Mouse (Mus musculus) cerebellum, adult 9-10 months (tissue): ENCODE measurements at regions not wholly inside any gene's neighbourhood (a gene's known extent, or its start where the extent isn't known, plus 50 kb on each side); places are given as distances from the start of the nearest gene placed in this dataset.

Experiments used
- DNase-seq: peaks from one replicate; pipeline ENCODE4 v3.0.0; 2022

DNA sequence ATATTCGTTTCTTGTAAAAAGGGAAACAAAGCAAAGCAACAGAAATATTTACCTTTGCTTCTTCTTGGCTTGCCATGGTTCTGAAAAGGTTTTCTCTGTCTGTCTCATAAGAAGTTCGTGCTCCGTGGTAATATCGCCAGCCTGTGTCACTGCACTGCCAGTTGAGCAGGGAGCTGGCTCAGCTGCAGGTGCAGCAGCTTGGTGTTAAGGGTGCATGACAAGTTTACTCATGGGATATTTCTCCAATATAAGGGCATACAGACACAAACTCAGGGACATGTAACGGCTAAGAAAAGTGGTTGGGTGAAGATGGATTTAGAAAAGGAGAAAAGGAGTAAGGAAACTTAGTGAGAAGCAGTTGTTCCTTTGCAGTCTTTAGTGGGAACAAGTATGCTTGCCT is 533.5 kb upstream of the Zic4 start:
- peak; percentile 31 for DNase-seq

DNA sequence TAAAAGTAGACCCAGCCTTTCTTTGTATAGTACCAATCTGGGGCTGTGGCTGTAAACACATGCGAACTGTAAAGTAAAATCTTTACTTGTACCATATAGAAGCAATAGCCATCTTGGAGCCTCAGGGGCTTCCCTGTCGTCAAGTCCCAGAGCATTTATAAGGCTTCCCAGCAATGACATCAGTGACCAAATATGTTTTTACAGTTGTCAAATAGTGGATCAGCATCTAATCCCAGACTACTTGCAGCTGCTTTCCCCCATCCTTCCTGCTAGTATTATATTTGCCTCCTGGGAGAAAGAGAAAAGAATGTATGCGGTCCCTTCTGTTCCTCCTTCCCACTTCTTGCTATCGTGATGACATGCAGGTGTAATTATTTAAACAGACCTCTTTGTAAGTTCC is 531.5 kb upstream of the Zic4 start:
- DNase-seq, result no peak

DNA sequence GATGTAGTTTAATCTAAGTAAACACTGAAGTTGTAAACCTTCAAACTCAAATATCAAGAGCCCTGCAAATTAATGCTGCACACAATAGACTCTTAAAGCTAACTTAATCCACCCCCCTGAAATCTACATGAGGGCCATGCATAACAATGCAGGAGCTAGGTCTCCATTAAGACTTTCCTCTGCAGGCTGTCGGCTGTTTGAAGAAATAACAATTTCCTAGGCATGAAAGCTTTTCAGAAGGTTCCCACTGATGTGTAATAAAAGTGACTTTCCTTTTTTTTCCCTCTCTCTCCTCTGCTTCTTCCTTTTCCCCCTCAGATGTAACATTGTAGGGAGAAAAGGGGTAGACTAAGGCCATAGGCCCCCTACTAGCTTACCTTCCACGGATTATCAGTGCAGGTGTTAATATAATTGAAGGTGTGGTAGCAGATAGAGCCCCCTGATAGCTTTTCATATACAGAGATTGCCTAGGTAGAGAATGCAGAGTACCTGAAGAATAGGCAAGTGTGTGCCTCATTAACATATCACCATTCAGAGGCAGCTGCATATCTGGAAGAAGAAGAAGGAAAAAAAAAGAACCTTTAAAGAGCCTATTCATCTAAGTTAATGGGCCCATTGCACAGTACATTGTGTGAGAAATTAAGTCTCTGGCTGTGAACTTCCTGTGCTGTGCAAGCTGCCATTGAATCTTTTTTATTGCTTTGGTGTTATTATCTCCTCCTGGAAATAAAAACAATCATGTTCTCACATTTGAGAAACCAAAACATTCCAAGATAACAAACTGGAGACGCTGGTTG is 528.3 kb upstream of the Zic4 start:
- no peak for DNase-seq

DNA sequence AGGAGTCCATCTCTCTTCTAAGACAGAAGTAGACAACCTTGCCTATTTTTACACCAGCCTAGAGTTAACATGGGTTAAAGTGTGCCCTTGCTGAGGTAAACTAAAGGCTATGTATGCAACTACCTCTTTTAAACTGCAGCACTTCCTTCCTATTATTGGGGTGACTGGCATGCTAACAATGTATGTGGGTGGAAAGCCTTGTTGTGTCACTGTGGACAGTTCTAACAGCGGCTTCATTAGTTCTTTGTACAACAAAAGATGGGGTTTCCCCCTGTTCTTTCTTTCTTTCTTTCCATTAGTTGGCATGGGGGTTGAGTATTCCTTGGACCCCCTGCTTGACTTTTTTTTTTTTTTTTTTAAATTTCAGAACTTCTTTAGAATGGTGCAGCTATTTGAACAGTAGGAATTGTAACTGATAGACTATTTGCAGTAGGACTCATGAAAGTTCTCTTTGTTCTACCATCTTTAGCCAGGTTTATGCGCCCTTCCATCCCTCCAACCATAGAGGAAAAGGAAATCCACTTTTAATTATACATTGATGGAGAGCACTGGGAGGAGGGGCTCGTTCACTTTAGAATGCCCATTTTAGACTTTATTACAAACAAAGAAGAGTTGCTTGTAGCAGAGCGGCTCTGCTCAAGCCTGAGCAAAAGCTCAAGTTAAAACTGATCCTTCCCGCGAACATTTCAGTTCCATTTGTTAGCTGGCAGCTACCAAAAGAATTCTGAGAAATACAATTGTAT is 523.9 kb upstream of the Zic4 start:
- no peak for DNase-seq

DNA sequence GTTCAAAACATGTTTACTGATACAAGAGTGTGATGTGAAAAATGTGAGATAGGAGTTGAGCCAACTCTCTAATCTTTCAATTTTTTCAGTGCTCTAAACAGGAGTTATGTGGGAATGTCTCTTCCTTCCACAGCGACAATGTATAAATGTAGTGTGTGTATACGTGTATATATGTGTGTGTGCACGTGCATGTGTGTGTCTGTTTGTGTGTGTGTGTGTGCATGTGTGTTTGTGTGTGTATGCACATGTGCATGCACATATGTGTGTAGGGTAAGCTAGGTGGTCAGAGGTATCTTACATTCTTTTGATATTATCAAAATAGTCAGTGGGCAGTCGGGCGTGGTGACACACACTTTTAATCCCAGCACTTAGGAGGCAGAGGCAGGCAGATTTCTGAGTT is 511.2 kb upstream of the Zic4 start:
- DNase-seq, result no peak

DNA sequence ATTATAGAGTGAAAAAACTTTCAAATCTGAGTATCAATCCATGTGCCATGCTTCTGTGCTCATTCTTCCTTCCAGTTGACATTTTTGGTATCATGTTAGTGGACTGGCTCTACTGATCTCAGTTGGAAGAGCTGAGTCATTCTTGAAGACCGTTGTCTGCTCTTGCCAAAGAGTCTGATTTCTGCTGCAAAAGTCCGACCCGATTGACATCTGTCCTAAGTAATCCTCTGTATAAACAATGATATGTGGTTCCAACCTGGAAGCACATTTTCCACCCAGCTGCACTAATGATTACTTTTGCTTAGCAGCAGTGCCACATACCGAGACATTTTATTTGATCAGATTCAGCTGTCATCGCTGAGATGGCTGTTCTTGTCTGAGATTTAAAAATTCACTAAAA is 490.6 kb upstream of the Zic4 start:
- DNase-seq, result no peak

DNA sequence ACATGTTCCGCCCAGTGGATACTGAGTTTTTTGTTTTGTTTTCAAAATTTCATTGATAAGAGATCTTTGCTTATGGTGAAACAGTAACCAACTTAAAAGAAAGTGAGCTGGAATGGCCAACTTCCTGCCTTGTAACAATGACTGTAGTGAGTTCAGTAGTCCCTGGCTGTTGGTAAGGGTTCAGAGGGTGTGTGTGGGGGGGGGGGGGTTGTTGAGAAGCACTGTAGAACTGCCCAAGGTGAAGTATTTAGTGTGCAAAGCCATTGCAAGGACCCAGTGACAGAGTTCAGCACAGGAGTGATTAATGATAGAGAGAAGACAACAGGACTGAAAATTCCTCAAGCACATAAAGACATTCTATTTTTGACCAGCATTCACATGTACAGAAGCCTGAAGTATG is 477.7 kb upstream of the Zic4 start:
- no peak for DNase-seq

DNA sequence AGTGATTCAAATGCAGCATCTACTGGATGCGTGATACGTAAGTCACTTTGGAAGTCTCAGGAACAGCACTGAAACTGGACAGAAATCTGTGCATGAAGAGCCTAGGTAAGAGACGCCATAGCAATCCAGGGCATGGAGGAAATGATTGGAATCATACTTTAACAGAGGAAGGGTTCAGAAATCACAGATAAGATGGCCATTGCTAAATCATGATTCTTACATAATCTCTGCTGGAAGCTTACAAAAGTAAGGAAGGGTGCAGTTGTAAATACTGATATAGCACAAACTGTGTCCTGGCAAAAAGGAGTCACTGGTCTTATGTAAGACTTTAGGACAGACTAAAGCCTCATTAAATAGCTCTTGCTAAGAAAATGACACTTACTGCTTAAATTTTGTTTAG is 474.8 kb upstream of the Zic4 start:
- no peak for DNase-seq

DNA sequence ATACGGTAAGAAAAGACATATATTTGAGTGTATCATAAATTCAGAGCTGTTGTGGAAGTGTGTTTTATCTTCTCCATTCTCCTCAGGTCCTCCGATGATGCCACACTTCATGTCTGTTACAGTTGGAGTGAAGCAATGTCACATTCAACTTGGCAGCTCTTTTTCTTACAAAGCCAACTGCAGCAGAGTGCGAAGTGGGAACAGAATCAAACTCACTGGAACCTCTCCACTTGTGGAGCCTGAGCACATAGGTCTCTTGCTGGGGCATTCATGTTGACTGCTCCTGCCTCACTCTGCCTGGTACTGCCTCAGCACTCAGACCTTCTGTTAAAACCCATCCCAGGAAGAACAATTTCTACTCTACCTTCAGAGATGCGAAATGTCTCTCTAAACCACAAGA is 471.4 kb upstream of the Zic4 start:
- peak; percentile 4 for DNase-seq

DNA sequence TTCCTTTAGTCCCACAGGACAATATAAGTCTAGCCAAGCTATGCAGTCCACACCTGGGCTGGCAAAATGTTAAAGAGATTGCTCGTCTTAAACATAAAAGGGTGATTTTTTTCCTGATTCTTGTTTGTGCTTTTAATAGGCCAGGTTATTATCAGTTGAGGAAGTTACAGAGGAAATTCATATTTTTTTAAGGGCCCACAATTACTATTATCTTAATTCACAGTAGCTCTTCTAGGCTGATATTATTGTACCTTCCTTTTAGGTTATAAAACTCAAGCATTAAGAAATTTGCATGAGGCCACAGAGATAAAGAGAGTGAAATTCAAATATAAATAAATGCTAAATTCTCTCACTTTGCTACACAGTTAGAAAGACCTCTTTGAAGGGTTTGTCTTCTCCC is 469.4 kb upstream of the Zic4 start:
- no peak for DNase-seq

DNA sequence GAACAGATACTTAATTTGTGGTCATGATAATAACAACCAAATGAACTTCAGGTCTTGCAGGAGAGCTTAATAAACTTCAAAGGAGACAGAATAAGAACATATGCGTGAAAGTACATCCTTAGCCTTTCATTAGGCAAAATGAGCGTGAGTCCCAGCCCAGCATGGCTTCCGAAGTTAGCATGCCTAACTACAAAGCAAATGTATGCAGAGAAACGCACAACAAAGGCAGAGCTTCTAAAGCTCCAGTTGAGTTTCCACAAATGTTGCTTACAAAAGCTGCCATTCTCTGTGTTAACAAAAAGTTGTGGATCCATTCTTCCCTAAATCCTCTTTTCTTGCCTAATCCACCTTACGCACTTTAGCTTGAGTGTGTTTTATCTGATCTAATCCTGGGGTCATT is 458.7 kb upstream of the Zic4 start:
- DNase-seq, result no peak

DNA sequence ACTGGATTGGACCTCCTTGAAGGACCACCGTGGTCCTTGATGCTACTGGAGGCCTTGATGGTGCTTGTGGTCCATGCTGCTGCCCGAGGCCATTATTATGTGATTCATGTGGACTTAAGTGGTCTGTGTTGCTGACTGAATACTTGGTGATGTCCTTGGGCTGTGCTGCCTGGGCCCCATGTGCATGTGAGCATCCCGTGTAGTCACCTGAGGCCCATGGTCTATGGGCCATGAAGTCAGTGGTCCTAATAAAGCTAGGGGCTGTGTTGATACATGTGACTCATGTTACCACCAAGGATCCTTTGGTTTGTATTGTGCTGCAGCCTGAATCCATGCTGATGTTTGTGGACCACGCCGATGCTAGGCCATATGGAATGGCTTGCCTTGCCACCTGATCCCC is 456.1 kb upstream of the Zic4 start:
- DNase-seq, result no peak

DNA sequence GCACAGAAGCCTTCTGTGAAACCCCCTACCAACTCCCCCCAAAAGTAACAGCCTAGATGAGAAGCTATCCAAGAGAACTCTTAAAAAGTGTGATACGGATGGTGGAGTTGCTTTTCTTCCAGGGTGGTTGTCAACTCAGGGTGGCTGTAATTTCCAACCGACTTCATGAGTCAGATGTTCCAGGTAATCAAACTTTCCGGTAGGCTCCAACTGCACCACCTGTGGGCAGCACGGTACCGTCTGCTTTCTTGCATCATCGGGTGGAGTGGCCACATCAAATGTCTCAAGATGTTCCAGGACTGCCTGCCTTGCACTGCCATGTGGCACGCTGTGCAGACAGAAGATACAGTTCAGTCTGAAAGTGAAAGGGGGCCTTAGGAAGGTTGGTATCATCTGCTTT is 455.5 kb upstream of the Zic4 start:
- no peak for DNase-seq

DNA sequence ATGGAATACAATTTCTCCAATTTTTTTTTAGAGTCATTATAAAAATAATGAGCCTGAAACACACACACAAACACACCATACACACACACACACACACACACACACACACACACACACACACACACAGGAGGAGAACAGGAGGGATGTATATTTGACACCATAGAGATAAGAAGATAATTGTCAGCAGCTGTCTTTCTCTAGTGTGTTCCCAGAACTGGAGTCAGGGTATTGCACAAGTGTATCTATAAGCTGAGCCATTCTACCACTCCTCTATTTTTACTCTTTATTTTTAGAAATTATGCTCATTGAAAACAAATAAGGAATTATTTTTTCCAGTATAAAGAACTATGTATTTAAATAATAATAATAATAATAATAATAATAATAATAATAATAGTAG is 407.6 kb upstream of the Zic4 start:
- no peak for DNase-seq

DNA sequence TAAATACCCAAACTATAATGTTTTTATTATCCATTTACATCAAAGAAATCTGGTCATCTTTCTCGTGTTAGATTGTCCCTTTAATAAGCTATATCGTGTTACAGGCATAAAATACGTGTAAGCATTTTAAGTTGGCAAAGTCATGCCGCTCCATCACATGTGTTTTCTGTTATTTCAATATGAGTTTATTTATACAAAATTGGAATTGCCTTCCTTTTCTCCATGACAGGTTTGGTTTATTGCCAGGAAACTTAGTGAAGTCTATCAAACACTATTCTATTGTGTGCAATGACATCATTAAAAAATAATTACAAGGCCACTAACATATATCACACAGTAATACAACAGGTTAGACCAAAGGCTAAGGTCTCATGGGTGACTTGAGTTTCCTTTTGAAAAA is 400.8 kb upstream of the Zic4 start:
- DNase-seq, result no peak

DNA sequence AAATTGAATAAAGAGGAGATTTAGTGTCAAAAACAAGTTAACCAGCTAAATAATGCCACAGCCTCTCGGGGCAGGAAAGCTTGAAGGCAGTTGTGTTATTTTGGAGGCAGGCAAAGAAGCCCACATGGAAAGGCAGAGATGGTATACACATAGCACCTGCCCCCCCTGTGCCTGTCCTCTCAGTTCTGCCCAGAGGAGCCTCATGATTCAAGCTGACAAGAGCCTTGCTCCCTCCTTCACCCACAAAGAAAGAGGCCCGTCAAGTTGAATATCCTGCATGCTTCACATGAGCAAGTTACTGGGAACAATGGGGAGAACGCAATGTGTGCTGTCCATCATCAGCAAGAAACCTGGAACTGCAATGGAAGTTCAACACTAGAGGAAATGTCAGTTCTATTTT is 398.2 kb upstream of the Zic4 start:
- no peak for DNase-seq

DNA sequence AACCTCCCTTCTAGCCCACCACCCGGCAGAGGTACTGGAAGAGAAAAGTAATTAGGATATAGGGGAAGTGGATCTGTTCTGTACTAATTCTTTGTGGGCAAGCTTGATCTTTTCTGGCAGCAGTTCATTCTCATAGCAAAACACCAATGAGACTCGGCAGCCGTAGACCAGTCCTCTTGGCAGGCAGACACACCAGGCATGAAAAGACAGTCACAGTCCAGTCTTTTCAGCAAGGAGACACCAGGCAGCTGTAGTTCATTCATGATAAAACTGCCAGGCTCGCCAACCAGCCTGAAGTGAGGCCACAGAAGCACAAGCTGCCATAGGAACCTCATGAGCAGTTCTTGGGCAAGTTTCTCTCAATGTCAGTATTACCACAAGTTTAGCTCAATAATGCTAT is 383.5 kb upstream of the Zic4 start:
- no peak for DNase-seq

DNA sequence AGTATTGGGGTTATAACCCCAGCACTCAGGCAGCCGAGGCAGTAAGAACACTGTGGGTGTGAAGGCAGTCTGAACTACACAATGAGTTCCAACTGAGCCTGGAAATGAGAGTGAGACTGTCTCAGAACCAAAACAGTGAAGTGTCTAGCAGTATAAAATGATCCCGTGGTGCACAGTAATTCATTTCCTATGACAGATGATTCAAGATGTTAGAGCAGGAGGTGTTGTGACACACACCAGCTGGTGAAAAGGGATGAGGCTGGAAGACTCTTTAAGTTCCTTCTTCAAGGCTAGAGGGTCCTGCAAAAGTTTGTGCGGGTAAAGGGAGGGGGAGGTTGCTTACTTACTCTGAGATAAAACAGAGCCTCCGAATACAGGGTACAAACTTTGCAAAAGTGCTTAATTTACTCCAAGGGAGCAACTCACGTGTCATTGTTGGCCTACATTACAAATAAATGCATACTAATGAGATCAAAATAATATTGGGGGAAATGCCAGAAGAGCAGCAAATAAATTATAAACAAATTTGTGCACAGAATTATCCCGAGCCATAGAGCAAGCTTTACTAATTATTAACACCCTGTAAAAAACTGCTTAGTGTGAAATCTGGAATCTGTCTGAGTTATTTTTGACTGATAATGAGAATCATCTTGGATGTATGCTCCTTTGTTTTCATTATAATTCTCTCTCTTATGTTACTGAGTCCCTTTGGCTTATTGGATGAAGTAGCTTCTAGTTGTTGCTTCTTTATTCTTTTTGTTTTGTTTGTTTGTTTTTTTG is 382.0 kb upstream of the Zic4 start:
- no peak for DNase-seq

DNA sequence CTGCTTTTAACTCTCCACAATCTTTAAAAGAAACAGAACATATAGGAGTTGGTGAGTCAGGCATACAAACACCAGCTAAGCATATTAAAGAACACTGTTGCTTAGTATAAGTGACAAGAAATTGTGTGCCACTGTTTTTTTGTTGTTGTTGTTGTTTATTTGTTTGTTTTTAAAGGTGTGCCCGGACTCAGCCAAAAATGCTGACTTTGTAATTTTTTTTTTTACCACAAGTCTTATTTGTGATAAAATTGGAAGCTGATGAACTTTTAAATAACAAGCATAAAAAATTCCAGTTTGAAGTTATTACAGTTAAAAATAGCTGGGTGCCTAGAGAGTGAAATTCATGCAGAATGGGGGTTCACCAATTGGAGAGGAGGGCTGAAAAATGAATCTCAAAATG is 363.0 kb upstream of the Zic4 start:
- no peak for DNase-seq

DNA sequence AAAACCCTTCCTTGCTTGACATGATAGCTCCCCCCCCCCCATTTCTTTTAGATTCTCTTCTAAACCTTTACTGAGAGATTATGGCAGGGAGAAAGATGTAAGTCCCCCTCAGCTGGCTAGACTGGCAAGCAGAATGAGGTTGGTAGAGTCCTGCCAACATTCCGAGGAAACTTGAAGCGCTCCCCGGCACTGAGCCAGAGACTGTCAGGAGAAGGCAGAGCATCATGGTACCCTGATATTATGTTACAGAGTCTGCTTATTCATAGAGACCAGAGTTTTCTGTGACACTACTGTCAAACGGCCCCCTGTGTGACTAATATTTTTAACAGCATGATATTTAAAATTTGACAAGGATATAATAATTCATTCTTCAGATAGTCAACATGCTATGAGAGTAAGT is 358.0 kb upstream of the Zic4 start:
- DNase-seq, result peak; percentile 1

DNA sequence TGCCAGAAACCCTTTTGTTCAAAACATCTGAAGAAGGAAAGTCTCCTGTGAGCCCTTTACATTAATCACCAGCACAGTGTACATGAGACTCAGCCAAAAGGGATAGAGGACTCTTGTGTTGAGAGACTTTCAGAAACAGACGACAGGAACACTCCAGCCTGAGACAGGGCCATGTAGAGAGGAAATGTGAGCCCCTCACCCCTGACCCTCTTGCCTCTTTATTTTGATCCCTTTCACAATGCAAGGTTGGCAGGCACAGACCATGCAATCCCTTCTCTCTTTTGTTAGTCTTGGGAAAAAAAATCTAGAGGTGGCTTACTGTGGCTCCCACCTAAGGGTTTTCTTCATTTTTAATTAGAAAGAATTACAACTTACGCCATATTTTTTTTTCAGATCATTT is 321.7 kb upstream of the Zic4 start:
- DNase-seq, result no peak

DNA sequence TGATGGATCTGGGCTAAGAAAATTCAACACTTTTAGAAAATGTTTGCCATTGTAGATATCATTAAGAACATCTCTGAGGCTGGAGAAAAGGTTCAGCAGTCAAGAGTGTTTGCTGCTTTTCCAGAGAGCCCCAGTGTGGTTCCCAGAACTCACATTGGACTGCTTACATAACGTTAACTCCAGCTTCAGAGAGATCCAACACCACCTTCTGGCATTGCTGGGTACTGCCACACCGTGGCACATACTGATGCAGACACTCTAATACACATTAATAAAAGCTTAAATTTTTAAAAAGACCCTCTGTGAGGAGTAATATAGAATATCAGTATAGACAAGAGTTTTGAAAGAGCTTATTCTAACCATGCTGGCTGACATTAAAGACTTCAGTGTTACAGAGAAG is 313.6 kb upstream of the Zic4 start:
- DNase-seq, result no peak

DNA sequence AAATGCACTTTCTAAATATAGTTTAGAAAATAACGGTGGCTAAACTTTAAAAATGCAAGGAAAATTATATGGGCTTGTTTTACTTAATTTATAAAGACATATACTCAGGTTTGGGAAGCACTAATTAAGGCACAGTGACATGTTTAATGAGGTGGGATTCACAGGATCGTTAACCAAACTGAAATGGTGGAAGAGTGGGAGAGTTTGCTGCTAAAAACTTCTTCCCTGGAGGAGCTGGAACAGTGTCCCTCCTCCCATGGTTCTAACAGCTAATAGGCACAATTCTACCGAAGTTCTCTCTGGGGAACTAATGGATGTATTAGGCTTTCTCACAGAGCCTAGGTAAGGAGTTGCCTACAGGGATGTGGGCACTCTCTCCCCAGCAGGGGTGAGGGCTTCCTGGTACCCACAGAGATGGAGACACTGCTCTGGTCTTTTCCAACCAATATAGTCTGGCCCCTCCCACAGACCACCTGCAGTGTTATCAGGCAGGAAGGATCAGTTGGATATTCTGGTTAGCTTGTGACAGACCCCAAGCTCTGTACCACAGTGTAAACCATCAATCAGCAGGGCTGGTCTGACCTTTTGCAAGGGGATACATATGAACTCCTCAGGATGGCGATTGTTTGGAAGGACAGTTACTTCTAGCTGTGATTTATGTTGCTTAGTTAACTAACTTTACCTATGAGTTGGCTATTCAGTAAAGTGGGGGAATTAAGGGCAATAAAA is 309.0 kb upstream of the Zic4 start:
- DNase-seq, result no peak
